Mouse (Mus musculus) embryonic facial prominence, embryonic 13.5 days (tissue): ENCODE data around the gene Cfap300. TPM values are rescaled to one million over a fixed set of nuclear protein-coding genes. Genes with fewer than 3 reads are reported as not detected.

Experiments used
- ATAC-seq: fragments of 200-750 bp; cut with Nextera tagmentation; 2 replicates; pipeline ENCODE4 v1.8.0; 2017; ENCODE audit warnings: low read depth; ENCODE audit not compliant: insufficient number of reproducible peaks, insufficient read depth, low FRiP score, low TSS enrichment
- H3K27ac ChIP-seq: fragments of 300-500 bp; sonication (generic); 2 replicates; pipeline ENCODE4 v1.5.1; 2015; ENCODE audit warnings: moderate library complexity, mild to moderate bottlenecking, inconsistent platforms
- H3K27me3 ChIP-seq: fragments of 300-500 bp; sonication (generic); 2 replicates; pipeline ENCODE4 v1.6.1; 2015; ENCODE audit warnings: mild to moderate bottlenecking, inconsistent platforms
- H3K36me3 ChIP-seq: fragments of 300-500 bp; sonication (generic); 2 replicates; pipeline ENCODE4 v1.6.1; 2015; ENCODE audit warnings: mild to moderate bottlenecking, inconsistent platforms
- H3K4me1 ChIP-seq: fragments of 300-500 bp; sonication (generic); 2 replicates; pipeline ENCODE4 v1.6.1; 2015; ENCODE audit warnings: inconsistent platforms
- H3K4me2 ChIP-seq: fragments of 300-500 bp; sonication (generic); 2 replicates; pipeline ENCODE4 v1.6.1; 2015; ENCODE audit warnings: moderate library complexity, mild to moderate bottlenecking, inconsistent platforms
- H3K4me3 ChIP-seq: fragments of 300-500 bp; sonication (generic); 2 replicates; pipeline ENCODE4 v1.5.1; 2015; ENCODE audit warnings: mild to moderate bottlenecking, inconsistent platforms
- H3K9ac ChIP-seq: fragments of 300-500 bp; sonication (generic); 2 replicates; pipeline ENCODE4 v1.6.1; 2015; ENCODE audit warnings: mild to moderate bottlenecking, inconsistent platforms
- H3K9me3 ChIP-seq: fragments of 300-500 bp; sonication (generic); 2 replicates; pipeline ENCODE4 v1.6.1; 2016; ENCODE audit warnings: inconsistent platforms
- WGBS: fragments of 180-500 bp; shearing (Covaris S2); methylation state at CpG from one replicate; pipeline ENCODE4 v1.1.7; 2015; ENCODE audit warnings: mixed read lengths; 5-methylcytosine and 5-hydroxymethylcytosine counted together
- polyA plus RNA-seq: library from polyadenylated mRNA; unstranded; fragments of >200 nt; fragmentation: Nextera tagmentation; extraction: Ambion mirVana; gene quantifications from 2 replicates; pipeline ENCODE4 v1.2.1, GENCODE M21; 2015

The Cfap300 gene
- polyA plus RNA-seq, 1 experiment from 2014 or later, result 16.4 TPM

DNA sequence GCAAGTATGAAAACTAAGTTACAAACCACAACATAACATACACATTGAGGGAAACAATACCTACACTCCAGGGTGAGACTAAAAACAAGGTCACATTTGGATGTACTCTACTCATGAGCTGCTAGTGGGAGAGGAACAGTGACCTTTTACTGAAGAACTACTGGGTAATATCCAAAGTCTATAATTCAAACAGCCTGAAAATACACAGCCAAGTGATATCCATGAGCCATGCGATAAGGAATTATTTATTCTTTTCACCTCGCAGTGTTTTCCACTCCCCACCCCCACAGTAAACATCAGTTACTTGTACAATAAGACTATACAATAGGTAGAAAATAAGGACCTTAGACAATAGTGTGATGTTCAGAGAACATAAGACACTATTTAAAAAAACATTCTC, 62.5 kb downstream of the Cfap300 start:
- Histone ChIP-seq H3K9me3 (no peaks in the 10 kb centered on the region), H3K4me1 (0 out of 2 replicates have a peak, but pooled peaks cover 8% of the 10 kb centered on the region), H3K36me3 (peaks cover 61% of the 10 kb centered on the region), H3K27ac (no peak overlapping the region), H3K27me3 (no peaks in the 10 kb centered on the region), H3K9ac (no peak overlapping the region), H3K4me3 (no peak overlapping the region), H3K4me2 (no peak overlapping the region)
- ATAC-seq, result no peak
- 86% methylated on average over 2 of the region's 2 CpGs for WGBS

DNA sequence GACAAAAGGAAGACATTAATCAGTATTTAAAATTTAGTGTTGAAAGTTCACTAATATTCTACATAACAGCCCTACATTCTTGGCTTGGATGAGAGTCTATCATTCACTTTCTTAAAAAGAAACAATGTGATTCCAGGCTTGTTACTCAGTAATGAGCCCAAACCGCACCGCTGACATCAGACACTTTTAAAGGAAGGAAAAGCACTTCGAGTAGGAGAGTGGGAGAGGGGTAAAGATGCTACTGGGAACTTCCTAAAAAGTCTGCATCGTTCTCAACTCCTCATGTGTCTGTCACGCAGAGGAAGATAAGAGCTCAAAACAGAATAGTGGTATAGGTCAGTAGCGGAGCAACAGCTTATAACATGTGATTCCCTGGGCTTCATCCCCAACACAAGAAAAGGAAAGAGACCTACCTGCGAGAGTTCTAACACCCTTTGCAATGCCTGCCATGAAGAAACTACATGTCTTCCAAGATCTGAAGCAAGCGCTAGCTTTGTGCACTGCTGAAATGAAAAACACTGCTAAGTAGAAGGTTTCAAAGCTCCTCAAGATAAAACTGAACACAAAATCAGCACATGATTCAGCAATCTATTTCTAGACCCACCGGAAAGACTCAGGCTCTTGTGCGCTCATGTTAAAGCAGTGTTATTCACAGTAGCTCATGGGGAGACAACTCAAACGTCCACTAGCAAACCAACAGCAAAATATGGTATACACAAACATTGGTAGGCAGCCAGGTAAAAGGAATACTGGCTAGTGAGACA, 63.3 kb downstream of the Cfap300 start:
- Histone ChIP-seq H3K36me3 (peaks cover 67% of the 10 kb centered on the region), H3K4me2 (no peak overlapping the region), H3K4me1 (0 out of 2 replicates have a peak, but pooled peaks cover 4% of the 10 kb centered on the region), H3K4me3 (no peak overlapping the region), H3K9ac (no peak overlapping the region), H3K9me3 (no peaks in the 10 kb centered on the region), H3K27ac (no peak overlapping the region), H3K27me3 (no peaks in the 10 kb centered on the region)
- WGBS, result 93% methylated on average over 11 of the region's 11 CpGs
- ATAC-seq, result no peak

DNA sequence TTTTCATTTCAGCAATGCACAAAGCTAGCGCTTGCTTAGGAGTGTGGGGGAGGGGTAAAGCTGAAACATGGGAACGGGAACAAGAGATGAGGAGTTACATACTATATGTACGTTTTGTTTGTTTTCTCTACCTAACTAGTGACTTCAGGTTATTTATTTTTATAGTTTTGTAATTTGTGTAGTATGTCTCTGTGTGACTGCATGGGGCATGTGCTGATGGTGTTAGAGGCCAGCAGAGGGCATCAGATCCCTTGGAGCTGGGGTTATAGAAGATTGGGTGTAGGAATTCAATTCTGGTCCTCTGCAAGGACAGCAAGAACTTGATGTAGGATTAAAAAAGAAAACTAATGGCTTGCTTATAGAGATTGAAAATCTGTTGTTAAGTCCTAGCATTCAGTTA, 64.1 kb downstream of the Cfap300 start:
- Histone ChIP-seq H3K9ac (no peak overlapping the region), H3K4me2 (no peak overlapping the region), H3K4me3 (no peak overlapping the region), H3K27ac (no peak overlapping the region), H3K27me3 (no peaks in the 10 kb centered on the region), H3K36me3 (peaks cover 72% of the 10 kb centered on the region), H3K9me3 (no peaks in the 10 kb centered on the region), H3K4me1 (0 out of 2 replicates have a peak, but pooled peaks cover under 1% of the 10 kb centered on the region)
- 79% methylated on average over 3 of the region's 3 CpGs for WGBS
- ATAC-seq, result no peak

DNA sequence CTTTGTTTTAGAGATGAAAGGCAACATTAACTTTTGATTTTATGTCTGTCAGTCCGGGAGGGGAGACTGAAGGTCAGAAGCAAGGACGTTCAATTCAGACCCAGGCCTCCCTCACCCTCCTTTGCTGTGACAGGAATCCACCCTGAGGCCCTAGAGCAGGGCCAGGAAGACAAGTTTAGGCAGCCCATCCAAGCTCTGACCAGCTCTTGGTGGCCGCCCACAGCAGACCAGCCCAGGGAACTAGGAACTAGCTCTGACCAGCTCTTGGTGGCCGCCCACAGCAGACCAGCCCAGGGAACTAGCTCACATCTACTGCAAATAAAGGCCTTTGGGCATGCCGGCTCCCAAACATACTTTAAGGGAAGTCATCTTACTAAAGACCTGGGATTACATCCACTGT, 65.0 kb downstream of the Cfap300 start:
- Histone ChIP-seq H3K4me1 (no peaks in the 10 kb centered on the region), H3K36me3 (peaks cover 76% of the 10 kb centered on the region), H3K27me3 (no peaks in the 10 kb centered on the region), H3K4me3 (no peak overlapping the region), H3K4me2 (no peak overlapping the region), H3K27ac (no peak overlapping the region), H3K9me3 (no peaks in the 10 kb centered on the region), H3K9ac (no peak overlapping the region)
- WGBS, result 76% methylated on average over 5 of the region's 5 CpGs
- no peak for ATAC-seq

DNA sequence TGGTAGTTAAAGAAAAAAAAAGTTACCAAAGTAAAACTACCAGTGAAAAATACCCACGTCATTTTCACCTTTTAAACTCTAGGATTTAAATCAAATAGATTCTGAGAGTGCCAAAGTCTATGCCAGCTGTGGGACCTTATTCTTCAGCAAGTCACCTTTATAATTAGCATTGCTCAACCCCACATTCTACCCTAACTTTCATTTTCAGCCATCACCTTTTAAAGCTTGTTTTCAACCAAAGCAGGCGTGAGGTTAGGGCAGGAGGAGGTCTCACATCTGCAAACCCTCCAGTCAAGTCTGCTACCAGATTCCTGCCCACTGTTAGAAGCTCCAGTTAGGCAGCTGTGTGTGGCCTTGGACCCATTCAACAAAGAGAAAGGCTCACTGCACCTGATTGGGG, 70.6 kb downstream of the Cfap300 start:
- no peak overlapping the region for H3K27ac ChIP-seq
- H3K36me3 ChIP-seq, result peaks cover 60% of the 10 kb centered on the region
- WGBS, result 74% methylated on average over 2 of the region's 2 CpGs
- no peaks in the 10 kb centered on the region for H3K9me3 ChIP-seq
- no peak overlapping the region for H3K4me2 ChIP-seq
- H3K9ac ChIP-seq, result no peak overlapping the region
- H3K4me1 ChIP-seq, result peaks cover 5% of the 10 kb centered on the region; the same call in 1 of the 2 replicates
- ATAC-seq, result no peak
- no peaks in the 10 kb centered on the region for H3K27me3 ChIP-seq
- no peak overlapping the region for H3K4me3 ChIP-seq

Other genes starting within 250 kb of the Cfap300 start
- 41.6 and 45.5 TPM in 2 replicates for gene Birc2, start 205.8 kb downstream of the Cfap300 start, polyA plus RNA-seq
- 14.1 and 15.6 TPM in 2 replicates for gene Birc3, start 169.6 kb downstream of the Cfap300 start, polyA plus RNA-seq
- gene Yap1, start 38.2 kb downstream of the Cfap300 start, polyA plus RNA-seq, result 52.6 and 54.8 TPM in 2 replicates
- 2.2 and 2.6 TPM in 2 replicates for gene Cep126, start 91.5 kb upstream of the Cfap300 start, polyA plus RNA-seq